Mouse (Mus musculus) stomach, embryonic 16.5 days (tissue): ENCODE measurements around the gene Shld1. TPM values are rescaled to one million over a fixed set of nuclear protein-coding genes. Genes with fewer than 3 reads are reported as not detected.

Experiments
- ATAC-seq: fragments of 200-750 bp; cut with Nextera tagmentation; 2 replicates; pipeline ENCODE4 v1.8.0; 2017; ENCODE audit warnings: moderate number of reproducible peaks, moderate TSS enrichment; ENCODE audit not compliant: insufficient read depth, low FRiP score
- H3K27ac ChIP-seq: fragments of 300-500 bp; sonication (generic); 2 replicates; pipeline ENCODE4 v1.5.1; 2014; ENCODE audit warnings: low read length
- H3K27me3 ChIP-seq: fragments of 300-500 bp; sonication (generic); 2 replicates; pipeline ENCODE4 v1.6.1; 2014; ENCODE audit warnings: low read length, control low read depth, mixed read lengths; ENCODE audit not compliant: control insufficient read depth, insufficient read depth
- H3K36me3 ChIP-seq: fragments of 300-500 bp; sonication (generic); 2 replicates; pipeline ENCODE4 v1.6.1; 2014; ENCODE audit warnings: low read length; ENCODE audit not compliant: control insufficient read depth, insufficient read depth
- H3K4me1 ChIP-seq: fragments of 300-500 bp; sonication (generic); 2 replicates; pipeline ENCODE4 v1.6.1; 2014; ENCODE audit warnings: low read length, control low read depth, mixed read lengths; ENCODE audit not compliant: control insufficient read depth, insufficient read depth
- H3K4me2 ChIP-seq: fragments of 300-500 bp; sonication (generic); 2 replicates; pipeline ENCODE4 v1.6.1; 2014; ENCODE audit warnings: low read depth, low read length, mixed read lengths
- H3K4me3 ChIP-seq: fragments of 300-500 bp; sonication (generic); replicated peaks from 2 replicates; pipeline ENCODE4 v1.5.1; 2014; ENCODE audit warnings: mild to moderate bottlenecking, low read length
- H3K9ac ChIP-seq: fragments of 300-500 bp; sonication (generic); 2 replicates; pipeline ENCODE4 v1.6.1; 2014; ENCODE audit warnings: low read length
- H3K9me3 ChIP-seq: fragments of 300-500 bp; sonication (generic); replicated peaks from 2 replicates; pipeline ENCODE4 v1.6.1; 2016; ENCODE audit warnings: low read length, control low read depth; ENCODE audit not compliant: control insufficient read depth
- WGBS: fragments of 180-500 bp; shearing (Covaris S2); extraction: QIAGEN DNeasy Blood & Tissue Kit; methylation state at CpG from one replicate; pipeline ENCODE4 v1.1.7; 2014; 5-methylcytosine and 5-hydroxymethylcytosine counted together
- polyA plus RNA-seq: library from polyadenylated mRNA; unstranded; fragments of >200 nt; fragmentation: Nextera tagmentation; extraction: Ambion mirVana; gene quantifications from 2 replicates; pipeline ENCODE4 v1.2.1, GENCODE M21; 2015

The Shld1 gene
- polyA plus RNA-seq, 1 experiment from 2014 or later, result 12.3 TPM

DNA sequence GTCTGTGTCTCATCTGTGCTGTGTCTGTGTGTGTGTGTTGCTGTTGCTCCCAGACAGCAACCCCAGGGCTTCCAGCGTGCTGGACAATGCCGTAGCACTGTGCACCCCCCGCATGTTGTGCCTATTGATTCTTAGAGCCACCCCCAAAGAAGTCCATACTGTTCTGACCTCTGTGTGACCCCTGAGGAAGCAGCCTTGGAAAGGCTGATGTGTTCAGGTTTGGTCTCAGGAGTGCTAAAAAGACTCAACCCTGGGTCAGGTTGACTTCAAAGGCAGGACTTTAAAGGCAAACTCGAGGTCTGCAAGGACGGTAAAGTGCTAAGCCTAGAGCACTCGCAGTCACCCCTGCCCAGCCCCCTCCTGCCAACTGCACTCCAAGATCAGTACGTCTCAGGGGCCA is 11.0 kb downstream of the Shld1 start:
- no peak for ATAC-seq
- Histone ChIP-seq H3K4me2 (no peak overlapping the region), H3K27me3 (no peaks in the 10 kb centered on the region), H3K4me3 (no peak overlapping the region), H3K4me1 (0 out of 2 replicates have a peak, but pooled peaks cover 4% of the 10 kb centered on the region), H3K9ac (no peak overlapping the region), H3K27ac (no peak overlapping the region), H3K36me3 (no peaks in the 10 kb centered on the region), H3K9me3 (no peaks in the 10 kb centered on the region)
- 46% methylated on average over 7 of the region's 7 CpGs for WGBS

DNA sequence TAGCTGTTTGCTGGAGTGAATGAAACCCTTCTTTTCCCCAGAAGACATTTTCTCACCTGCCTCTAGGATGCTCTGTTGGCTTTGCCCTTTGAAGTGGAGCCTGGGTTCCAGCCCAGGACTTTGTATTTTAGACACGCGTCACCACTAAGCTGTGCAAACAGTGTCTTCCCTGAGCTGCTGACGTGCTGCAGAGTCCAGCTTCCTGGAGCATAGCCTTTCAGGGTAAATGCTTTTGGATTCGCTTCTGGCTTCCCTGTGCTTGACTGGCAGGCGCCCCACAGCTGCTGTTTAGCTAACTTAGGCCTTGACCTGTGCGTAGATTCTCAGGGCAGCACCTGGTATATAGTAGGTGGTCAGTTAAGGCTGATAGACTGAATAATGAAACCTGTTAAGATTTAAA is 11.7 kb downstream of the Shld1 start:
- Histone ChIP-seq H3K36me3 (no peaks in the 10 kb centered on the region), H3K9ac (no peak overlapping the region), H3K27me3 (no peaks in the 10 kb centered on the region), H3K4me2 (no peak overlapping the region), H3K27ac (no peak overlapping the region), H3K9me3 (no peaks in the 10 kb centered on the region), H3K4me1 (0 out of 2 replicates have a peak, but pooled peaks cover 4% of the 10 kb centered on the region), H3K4me3 (no peak overlapping the region)
- WGBS, result 52% methylated on average over 6 of the region's 6 CpGs
- ATAC-seq, result peak; percentile 43; the same call in 1 of the 2 replicates

GRCm38 (mm10) chr2:132700921-132701320 is 14.2 kb downstream of the Shld1 start:
- no peaks in the 10 kb centered on the region for H3K36me3 ChIP-seq
- no peak overlapping the region for H3K27ac ChIP-seq
- H3K27me3 ChIP-seq, result no peaks in the 10 kb centered on the region
- no peak overlapping the region for H3K9ac ChIP-seq
- no peak overlapping the region for H3K4me2 ChIP-seq
- H3K4me3 ChIP-seq, result no peak overlapping the region
- 93% methylated on average over 4 of the region's 4 CpGs for WGBS
- ATAC-seq, result no peak
- no peaks in the 10 kb centered on the region for H3K9me3 ChIP-seq
- H3K4me1 ChIP-seq, result 0 out of 2 replicates have a peak, but pooled peaks cover 4% of the 10 kb centered on the region

DNA sequence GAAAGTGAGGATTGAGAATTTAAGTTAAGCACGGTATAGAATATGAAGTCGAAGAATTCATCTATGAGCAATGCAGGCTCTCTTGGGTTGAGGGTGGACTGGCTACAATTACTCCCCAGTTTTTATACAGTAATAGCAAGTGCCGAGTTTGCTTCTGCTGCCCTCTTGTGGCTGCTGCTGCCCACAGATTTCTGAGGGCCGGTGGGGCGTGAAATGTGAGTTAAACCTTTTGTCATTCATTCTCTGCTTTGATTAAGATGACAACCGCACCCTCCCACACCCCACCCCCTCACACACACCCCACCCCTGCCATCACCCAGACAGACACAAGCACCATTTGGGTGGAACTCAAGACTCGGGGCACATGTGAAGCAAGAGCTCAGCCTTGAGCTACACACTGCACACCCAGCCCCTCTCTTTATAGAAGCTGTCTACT is 14.7 kb downstream of the Shld1 start:
- ATAC-seq, result no peak
- WGBS, result 21% methylated on average over 7 of the region's 7 CpGs

GRCm38 (mm10) chr2:132705251-132705992 is 18.7 kb downstream of the Shld1 start:
- H3K27ac ChIP-seq, result no peak overlapping the region
- H3K4me1 ChIP-seq, result no peaks in the 10 kb centered on the region
- no peak overlapping the region for H3K4me2 ChIP-seq
- H3K9ac ChIP-seq, result no peak overlapping the region
- H3K4me3 ChIP-seq, result no peak overlapping the region
- ATAC-seq, result no peak
- no peaks in the 10 kb centered on the region for H3K9me3 ChIP-seq
- H3K36me3 ChIP-seq, result no peaks in the 10 kb centered on the region
- no peaks in the 10 kb centered on the region for H3K27me3 ChIP-seq
- WGBS, result 77% methylated on average over 10 of the region's 10 CpGs

More for the DNA sequence above, 14.7 kb downstream of the Shld1 start:
- H3K9me3 ChIP-seq, result no peaks in the 10 kb centered on the region
- no peaks in the 10 kb centered on the region for H3K36me3 ChIP-seq
- 0 out of 2 replicates have a peak, but pooled peaks cover 4% of the 10 kb centered on the region for H3K4me1 ChIP-seq
- no peak overlapping the region for H3K4me3 ChIP-seq
- no peaks in the 10 kb centered on the region for H3K27me3 ChIP-seq
- H3K4me2 ChIP-seq, result no peak overlapping the region
- no peak overlapping the region for H3K27ac ChIP-seq
- H3K9ac ChIP-seq, result no peak overlapping the region

DNA sequence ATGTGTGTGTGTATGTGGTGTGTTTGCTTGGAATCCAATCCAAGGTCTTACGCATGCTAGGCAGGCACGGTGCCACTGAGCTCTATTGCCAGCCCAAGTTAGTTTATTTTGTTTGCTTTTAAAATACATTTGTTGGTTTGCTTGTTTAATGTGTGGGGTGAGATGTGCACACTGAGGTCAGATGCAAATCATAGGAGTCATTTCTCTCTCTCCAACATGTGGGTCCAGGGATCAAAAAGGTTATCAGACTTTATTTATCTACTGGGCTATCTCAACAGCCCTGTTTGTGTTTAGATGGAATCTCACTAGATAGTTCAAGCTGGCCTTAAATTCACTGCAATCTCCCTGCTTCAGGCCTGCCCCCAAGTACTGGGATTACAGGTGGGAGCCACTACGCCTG is 19.6 kb downstream of the Shld1 start:
- WGBS, result 69% methylated on average over 3 of the region's 3 CpGs
- no peak for ATAC-seq
- no peak overlapping the region for H3K4me2 ChIP-seq
- H3K27me3 ChIP-seq, result no peaks in the 10 kb centered on the region
- H3K4me3 ChIP-seq, result no peak overlapping the region
- H3K27ac ChIP-seq, result no peak overlapping the region
- no peaks in the 10 kb centered on the region for H3K9me3 ChIP-seq
- H3K9ac ChIP-seq, result no peak overlapping the region
- H3K36me3 ChIP-seq, result no peaks in the 10 kb centered on the region
- H3K4me1 ChIP-seq, result no peaks in the 10 kb centered on the region

- no peak overlapping the region for H3K4me2 ChIP-seq
- H3K9ac ChIP-seq, result no peak overlapping the region
- no peaks in the 10 kb centered on the region for H3K9me3 ChIP-seq
- no peak for ATAC-seq
- H3K36me3 ChIP-seq, result no peaks in the 10 kb centered on the region
- no peak overlapping the region for H3K27ac ChIP-seq
- no peaks in the 10 kb centered on the region for H3K4me1 ChIP-seq
- no peak overlapping the region for H3K4me3 ChIP-seq
- 72% methylated on average over 2 of the region's 2 CpGs for WGBS
- H3K27me3 ChIP-seq, result no peaks in the 10 kb centered on the region
These were observed 23.8 kb downstream of the Shld1 start for GRCm38 (mm10) chr2:132710488-132710887.

DNA sequence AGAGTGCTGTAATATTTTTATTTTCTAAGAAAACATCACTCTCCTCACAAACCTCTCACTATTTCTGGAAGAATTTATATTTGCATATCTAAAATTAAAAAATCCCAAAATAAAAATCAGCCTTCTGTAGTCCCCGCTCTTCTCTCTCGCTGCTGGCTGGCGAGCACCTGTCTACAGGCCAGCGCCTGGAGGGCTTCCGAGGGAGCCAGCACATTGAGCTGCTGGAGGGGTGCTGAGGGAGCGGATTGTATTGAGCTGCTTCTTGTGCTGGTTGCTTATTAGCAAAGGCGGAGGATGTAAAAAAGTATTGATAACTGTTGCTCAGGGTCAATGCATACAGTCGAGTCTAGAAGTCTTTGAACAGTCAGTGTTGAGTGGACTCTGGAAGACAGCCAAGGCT is 25.3 kb downstream of the Shld1 start:
- no peak for ATAC-seq
- H3K27me3 ChIP-seq, result no peaks in the 10 kb centered on the region
- no peak overlapping the region for H3K4me2 ChIP-seq
- no peak overlapping the region for H3K4me3 ChIP-seq
- H3K9me3 ChIP-seq, result no peaks in the 10 kb centered on the region
- no peak overlapping the region for H3K9ac ChIP-seq
- WGBS, result 80% methylated on average over 8 of the region's 8 CpGs
- H3K36me3 ChIP-seq, result no peaks in the 10 kb centered on the region
- no peaks in the 10 kb centered on the region for H3K4me1 ChIP-seq
- H3K27ac ChIP-seq, result no peak overlapping the region

DNA sequence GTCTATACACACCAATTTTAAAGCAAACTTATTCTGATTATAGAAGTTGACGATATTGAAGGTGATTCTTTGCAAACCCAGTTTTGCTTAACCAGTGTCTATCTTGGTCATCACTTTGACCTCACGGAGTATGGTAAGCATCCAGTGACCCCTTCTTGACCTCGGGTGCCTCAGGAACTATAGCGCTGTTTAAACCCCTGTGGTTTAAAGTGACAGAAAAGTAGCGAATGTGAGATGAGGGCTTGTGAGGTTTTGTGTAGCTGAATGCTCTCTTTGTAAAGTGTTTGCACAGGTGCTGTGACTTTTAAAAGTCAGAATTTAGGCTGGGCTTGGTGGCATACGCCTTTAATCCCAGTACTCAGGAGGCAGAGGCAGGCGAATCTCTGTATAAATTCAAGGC is 27.8 kb downstream of the Shld1 start:
- H3K36me3 ChIP-seq, result no peaks in the 10 kb centered on the region
- H3K9me3 ChIP-seq, result no peaks in the 10 kb centered on the region
- no peaks in the 10 kb centered on the region for H3K4me1 ChIP-seq
- no peak overlapping the region for H3K4me3 ChIP-seq
- H3K27me3 ChIP-seq, result no peaks in the 10 kb centered on the region
- no peak overlapping the region for H3K27ac ChIP-seq
- no peak for ATAC-seq
- H3K9ac ChIP-seq, result no peak overlapping the region
- WGBS, result 82% methylated on average over 7 of the region's 7 CpGs
- no peak overlapping the region for H3K4me2 ChIP-seq
